Mouse (Mus musculus): ENCODE measurements around the gene Fxyd1. TPM values are rescaled to one million over a fixed set of nuclear protein-coding genes. Genes with fewer than 3 reads are reported as not detected.
A peak's percentile ranks its signal among the peaks of the same experiment; 100 is the strongest.

The Fxyd1 gene
- total RNA-seq, 2 experiments from 2014 or later: 79.9 to 81.6 TPM

- DNase-seq (ENCODE audit: low spot score in 2 of 2): no peak
- intact Hi-C loops (cut with DNase I): no loop called here
These were observed 23.6 kb upstream of the Fxyd1 start for GRCm38 (mm10) chr7:31080611-31081010.

DNA sequence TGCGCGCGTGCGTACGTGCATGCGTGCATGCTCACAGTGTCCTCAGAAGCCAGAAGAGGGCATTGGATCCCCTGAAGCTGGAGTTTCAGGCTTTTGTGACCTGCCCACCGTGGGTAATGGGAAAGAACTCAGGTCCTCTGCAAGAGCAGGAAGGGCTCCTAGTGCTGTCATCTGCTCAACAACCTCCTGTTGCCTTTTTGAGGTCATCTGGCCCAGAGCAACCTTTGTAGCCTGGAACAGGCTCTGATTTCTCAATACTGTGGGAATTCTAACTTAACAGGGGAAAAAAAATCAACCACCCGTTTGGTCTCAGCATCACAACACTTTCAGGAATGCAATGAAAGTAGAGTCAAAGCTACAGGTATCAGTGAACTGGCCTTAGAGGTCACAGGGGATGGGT lies 22.7 kb upstream of the Fxyd1 start:
- intact Hi-C loops (cut with DNase I): no loop called here
- DNase-seq (ENCODE audit: low spot score in 2 of 2): no peak

DNA sequence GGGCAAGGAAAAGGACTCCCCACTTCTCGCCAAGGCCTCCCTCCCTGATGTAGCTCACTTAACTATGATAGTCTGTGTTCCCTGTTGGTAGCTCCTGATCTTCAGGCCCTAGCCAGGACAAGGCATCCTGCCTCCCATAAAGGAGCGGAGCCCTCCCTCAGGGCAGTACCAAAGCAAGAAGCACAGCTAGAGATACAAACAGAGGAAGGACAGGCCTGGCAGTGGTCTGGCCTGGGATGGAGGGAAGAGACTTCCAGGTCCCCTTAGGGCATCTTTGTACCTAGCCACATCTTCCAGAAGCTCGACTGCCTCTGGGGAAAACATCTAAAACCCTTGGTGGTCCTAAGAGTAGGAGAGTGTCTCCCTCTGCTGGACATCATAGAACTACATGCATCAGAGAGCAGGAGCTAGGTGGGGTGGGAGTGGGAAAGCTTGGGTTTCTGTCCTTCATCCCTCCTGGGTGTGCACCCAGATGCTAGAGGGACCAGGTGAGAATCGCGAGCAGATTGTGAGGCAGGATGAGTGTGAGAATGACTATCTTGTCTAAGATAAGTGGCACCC lies 21.0 kb upstream of the Fxyd1 start:
- DNase-seq (ENCODE audit: low spot score in 2 of 2): peak; percentile 71 to 86

GRCm38 (mm10) chr7:31077470-31077869 lies 20.5 kb upstream of the Fxyd1 start:
- intact Hi-C loops (cut with DNase I): no loop called here
- DNase-seq (ENCODE audit: low spot score in 2 of 2): peak in 1 of 2 experiments; percentile 51

More for the DNA sequence above, 21.0 kb upstream of the Fxyd1 start:
- intact Hi-C loops (cut with DNase I): loop anchor here (1.0 kb wide), 1 partner anchor 19 kb away; the partner anchor contains the start of gene Lgi4

DNA sequence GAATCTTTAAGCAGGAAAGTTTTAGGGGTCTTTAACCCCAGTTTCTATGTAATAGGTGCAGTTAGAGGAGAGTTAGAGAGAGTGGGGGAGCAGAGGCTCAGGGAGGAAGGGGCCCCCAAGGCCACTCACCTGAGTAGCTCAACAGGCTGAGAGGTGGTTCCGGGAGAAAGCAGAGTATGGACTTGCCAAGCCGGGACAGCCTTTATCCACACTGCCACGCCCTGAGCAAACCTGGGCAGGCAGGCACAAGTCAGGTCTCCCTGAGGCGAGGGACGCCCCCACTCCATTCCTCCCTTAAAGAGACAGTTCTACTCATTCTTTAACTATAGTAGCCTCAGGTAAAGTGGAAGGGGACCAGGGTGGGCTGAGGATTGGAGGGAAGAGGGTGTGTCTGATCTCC lies 19.5 kb upstream of the Fxyd1 start, which contains the start of gene Fxyd3:
TSS of gene Fxyd3 (minus strand) at position 213 of the 400 bp plus-strand sequence.
- intact Hi-C loops (cut with DNase I): no loop called here
- no peak for DNase-seq (ENCODE audit: low spot score in 2 of 2)

DNA sequence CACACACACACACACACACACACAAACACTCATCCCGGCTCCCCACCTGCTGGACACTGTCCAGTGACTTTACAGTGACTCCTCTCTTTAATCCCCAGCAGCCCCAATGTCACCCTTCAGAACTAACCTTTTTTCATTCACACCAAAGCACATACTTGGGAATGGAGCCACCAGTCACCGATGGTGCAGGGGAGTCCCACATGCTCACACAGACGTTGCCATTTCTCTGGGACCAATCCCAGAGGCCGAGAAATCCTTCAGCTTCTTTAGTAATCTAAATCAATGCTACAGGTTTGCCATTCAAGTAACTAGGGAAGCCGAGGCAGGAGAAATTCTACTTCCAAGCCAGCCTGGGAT lies 17.7 kb upstream of the Fxyd1 start:
- peak in 1 of 2 experiments; percentile 64 for DNase-seq (ENCODE audit: low spot score in 2 of 2)
- intact Hi-C loops (cut with DNase I): no loop called here

DNA sequence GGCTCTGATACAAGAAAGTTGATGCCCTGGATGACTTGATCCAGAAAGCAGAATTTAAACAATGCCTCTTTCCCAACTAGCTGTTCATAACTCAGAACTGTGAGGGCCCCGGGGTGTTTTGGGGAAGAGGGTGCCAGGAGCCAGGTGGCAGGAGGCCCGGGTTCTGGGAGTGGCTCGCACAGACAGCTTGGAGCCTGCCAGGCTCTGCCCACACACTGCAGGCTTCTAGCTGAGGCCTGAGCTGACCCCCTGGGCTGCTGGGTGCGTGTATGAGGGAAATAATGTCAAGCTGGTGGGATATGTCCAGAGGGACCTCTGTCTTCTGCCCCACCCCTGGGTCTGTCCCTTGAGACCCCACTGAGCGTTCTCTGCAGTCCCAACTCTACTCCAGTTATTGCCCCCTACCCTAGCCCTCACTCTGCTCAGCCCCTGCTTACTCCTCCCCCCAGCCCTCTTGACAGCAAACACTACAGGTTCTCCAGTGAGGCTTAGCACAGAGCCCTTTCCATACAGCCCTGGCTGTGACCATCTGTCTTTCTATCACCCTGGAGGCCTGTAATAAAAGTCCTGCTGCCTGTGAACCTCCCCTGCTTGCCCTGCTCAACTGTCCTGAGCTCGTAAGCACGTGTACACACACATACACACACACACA lies 17.2 kb upstream of the Fxyd1 start:
- intact Hi-C loops (cut with DNase I): no loop called here
- peak in 1 of 2 experiments; percentile 58 for DNase-seq (ENCODE audit: low spot score in 2 of 2)

- intact Hi-C loops (cut with DNase I): no loop called here
- no peak for DNase-seq (ENCODE audit: low spot score in 2 of 2)
These were observed 16.5 kb upstream of the Fxyd1 start for GRCm38 (mm10) chr7:31073546-31073945.

GRCm38 (mm10) chr7:31072326-31072725 lies 15.3 kb upstream of the Fxyd1 start:
- intact Hi-C loops (cut with DNase I): no loop called here

DNA sequence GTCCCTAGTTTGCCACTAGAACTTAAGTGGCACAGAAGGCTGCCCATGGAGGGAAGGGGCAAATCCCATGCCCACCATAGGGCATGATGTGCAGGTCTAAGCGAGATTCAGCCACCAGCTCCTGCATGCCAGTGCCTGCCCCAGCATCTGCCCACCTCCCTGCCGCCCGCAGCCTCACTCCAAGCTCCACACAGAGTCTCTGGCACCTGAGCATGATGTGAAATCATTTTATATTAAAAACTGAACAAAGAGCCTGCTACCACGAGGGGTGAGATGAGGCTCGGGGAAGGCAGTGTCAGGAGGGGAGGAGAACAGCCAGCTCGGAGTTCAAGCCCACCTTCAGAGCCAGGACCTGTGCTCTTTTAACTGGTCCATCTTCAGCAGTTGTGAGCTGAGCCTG lies 13.3 kb upstream of the Fxyd1 start:
- no peak for DNase-seq (ENCODE audit: low spot score in 2 of 2)
- intact Hi-C loops (cut with DNase I): no loop called here

More at GRCm38 (mm10) chr7:31072326-31072725, 15.3 kb upstream of the Fxyd1 start:
- no peak for DNase-seq (ENCODE audit: low spot score in 2 of 2)

DNA sequence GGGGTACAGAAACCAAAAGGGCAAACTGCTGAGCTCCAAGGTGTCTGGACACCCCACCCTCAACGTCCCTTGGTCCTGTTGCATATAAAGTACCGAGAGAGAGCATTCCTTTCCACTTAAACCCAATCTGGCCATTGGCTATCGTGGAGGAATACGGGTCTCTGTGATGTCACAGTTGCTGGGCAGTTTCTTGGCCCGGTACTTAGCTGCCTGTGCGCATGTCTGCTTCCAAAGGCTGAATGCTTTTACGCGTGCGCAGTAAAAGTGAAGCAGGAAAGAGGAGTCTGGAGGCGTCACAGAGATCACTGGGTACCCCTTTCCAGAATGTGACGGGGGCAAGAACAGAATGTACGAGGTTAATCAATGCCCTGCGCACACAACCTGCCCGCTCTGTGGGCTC lies 12.5 kb upstream of the Fxyd1 start:
- DNase-seq (ENCODE audit: low spot score in 2 of 2): no peak
- intact Hi-C loops (cut with DNase I): no loop called here

- DNase-seq (ENCODE audit: low spot score in 2 of 2): peak in 1 of 2 experiments; percentile 67
- intact Hi-C loops (cut with DNase I): no loop called here
These were observed 10.8 kb upstream of the Fxyd1 start for GRCm38 (mm10) chr7:31067836-31068235.

DNA sequence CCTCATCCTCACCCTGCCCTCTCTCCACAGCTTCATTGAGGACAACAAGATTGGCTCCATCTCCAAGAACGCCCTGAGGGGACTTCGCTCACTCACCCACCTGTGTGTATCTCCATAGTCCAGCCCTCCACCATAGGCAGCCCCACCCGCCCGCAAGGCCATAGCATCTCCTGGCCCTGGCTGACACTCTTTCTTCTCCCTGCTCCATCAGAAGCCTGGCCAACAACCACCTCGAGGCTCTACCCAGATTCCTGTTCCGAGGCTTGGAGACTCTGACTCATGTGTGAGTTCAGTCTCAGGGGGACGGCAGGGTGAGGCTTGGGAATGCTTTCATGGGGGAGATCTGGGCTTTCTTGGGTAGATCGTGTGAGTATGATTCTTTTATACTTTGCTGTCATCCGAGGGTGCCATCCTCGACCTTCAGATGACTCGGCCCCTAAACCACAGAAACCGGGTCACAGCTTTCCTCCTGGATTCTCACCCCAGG lies 6.1 kb upstream of the Fxyd1 start:
- intact Hi-C loops (cut with DNase I): no loop called here
- no peak for DNase-seq (ENCODE audit: low spot score in 2 of 2)

- intact Hi-C loops (cut with DNase I): no loop called here
These were observed 3.6 kb upstream of the Fxyd1 start for GRCm38 (mm10) chr7:31060621-31061010.

DNA sequence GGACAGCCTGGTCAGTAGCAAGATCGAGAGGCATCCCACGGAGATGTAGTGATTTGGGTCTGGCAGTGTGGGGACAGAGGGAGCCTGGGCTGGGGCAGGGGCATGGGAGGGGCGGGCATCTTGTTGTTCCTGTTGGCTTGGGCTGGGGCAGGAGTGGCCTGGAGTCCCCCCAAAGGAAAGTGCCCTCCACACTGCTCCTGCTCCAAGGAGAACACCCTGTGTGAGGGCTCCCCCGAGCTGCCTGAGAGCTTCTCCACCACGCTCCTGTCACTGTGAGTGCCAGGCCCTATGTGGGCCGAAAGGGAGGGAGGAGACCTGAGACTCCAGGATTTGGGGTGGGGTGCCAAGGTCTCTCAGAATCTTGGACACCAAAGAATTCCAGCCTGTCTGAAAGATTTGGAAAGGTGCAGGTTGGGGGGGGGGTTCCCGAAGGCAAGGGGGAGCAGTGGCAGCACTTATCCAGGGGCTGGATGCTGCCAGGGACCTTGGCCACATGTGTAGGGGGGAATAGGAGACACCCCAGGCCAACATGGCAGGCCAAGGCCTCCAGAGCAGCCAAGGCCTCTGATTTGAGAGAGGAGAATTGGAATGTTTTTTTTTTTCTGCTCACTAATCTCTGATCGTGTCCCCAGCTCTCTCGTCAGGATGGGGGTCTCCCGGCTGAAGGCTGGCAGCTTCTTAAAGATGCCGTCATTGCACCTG lies 3.1 kb upstream of the Fxyd1 start:
- no peak for DNase-seq (ENCODE audit: low spot score in 2 of 2)
- intact Hi-C loops (cut with DNase I): loop anchor here (1.0 kb wide), 2 partner anchors 18 to 37 kb away; no protein-coding TSS in a partner anchor

More at GRCm38 (mm10) chr7:31060621-31061010, 3.6 kb upstream of the Fxyd1 start:
- no peak for DNase-seq (ENCODE audit: low spot score in 2 of 2)

DNA sequence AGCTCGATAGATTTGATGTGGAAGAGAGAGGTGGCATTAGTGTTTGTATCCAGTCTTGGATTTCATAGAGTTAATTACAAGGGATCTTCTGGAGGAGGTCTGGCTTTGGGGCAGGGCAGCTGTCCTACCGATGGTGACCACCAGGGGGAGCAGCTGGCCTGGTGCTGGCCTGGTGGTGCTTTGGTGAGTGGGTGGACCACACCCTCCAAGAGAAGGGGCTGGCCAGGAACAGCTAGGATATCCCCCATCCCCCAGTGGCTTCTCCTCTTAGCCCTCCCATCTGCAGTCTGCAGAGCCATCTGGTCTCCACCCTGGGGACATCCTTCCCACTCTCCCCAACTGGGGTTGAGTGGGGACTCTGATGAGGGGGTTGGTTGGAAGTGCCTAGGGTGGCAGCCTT lies 2.1 kb upstream of the Fxyd1 start, which contains the start of gene Lgi4:
TSS of gene Lgi4 (plus strand) at position 235 of the 400 bp plus-strand sequence.
- intact Hi-C loops (cut with DNase I): loop anchor here (1.0 kb wide), 2 partner anchors 19 to 38 kb away; no protein-coding TSS in a partner anchor

GRCm38 (mm10) chr7:31058211-31058610 lies 1.2 kb upstream of the Fxyd1 start:
- no peak for DNase-seq (ENCODE audit: low spot score in 2 of 2)
- intact Hi-C loops (cut with DNase I): no loop called here

More for the DNA sequence above, 2.1 kb upstream of the Fxyd1 start, which contains the start of gene Lgi4:
- peak; percentile 80 to 87 for DNase-seq (ENCODE audit: low spot score in 2 of 2)

DNA sequence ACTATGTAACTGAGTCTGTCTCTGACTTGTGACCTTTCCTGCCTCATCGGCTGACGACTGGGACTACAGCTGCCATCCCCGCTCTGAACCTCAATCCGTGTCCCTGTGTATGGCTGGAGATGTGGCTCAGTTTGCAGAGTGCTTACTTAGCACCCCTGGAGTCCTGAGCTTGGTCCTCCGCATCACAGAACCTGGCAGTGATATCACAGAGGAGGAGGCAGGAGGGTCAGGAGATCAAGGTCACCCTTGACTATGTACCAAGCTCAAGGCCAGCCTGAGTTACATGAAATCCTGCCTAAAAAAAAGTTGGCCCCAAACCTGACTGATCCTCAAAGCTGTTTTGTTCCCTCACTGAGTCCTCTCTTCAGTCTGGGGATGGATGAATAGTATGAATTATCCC lies 731 bp upstream of the Fxyd1 start:
- intact Hi-C loops (cut with DNase I): no loop called here
- DNase-seq (ENCODE audit: low spot score in 2 of 2): no peak

- no peak for DNase-seq (ENCODE audit: low spot score in 2 of 2)
- intact Hi-C loops (cut with DNase I): no loop called here
These were observed 551 bp downstream of the Fxyd1 start for GRCm38 (mm10) chr7:31056448-31056847.

GRCm38 (mm10) chr7:31055883-31056282 lies 1.1 kb downstream of the Fxyd1 start:
- intact Hi-C loops (cut with DNase I): no loop called here
- DNase-seq (ENCODE audit: low spot score in 2 of 2): no peak
